Mouse (Mus musculus) small intestine, adult 2 months (tissue): ENCODE data around the gene Fgd3.

Experiments
- CTCF ChIP-seq: fragments of 200-500 bp; IDR thresholded peaks from 2 replicates; pipeline ENCODE4 v1.5.1; 2012; ENCODE audit warnings: low read depth, mild to moderate bottlenecking, control low read depth, inconsistent platforms, low read length, moderate library complexity, mixed read lengths; ENCODE audit not compliant: insufficient replicate concordance, insufficient read length; ENCODE audit errors: extremely low read depth
- POLR2A ChIP-seq: fragments of 200-500 bp; IDR thresholded peaks from 2 replicates; pipeline ENCODE4 v1.6.1; 2012; ENCODE audit warnings: low read depth, mild to moderate bottlenecking, control low read depth, inconsistent platforms, low read length, moderate library complexity

DNA sequence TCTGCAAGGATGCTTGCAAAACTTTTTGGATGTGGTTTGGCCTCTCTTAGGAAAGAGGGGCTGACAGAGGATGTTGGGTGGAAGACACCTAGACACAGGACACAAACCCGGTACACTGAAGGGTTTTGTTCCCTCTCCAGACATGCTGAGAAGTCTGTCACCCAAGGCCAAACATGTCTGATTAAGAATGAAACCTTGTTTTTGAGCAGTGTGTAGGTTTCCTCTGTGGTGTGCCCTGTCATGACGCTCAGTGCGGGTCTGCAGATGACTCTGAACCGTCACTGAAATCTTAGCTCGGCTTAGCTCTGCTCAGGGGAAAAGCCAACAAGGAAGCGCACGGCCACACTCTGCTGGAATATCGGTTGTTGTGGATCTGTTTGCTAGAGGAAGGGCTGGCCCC lies 49.6 kb downstream of the Fgd3 start:
- TF ChIP-seq CTCF, result no peak
- no peak for TF ChIP-seq POLR2A
